ENCODE assay signal across 8 mouse cellular contexts in genomic region chr4:105157276-105158168, GRCm38 (mm10). TPM values are rescaled to one million over a fixed set of nuclear protein-coding genes. Genes with fewer than 3 reads are reported as not detected.
DNase-seq lines count a peak whose midpoint lies in the region; ATAC-seq and TF ChIP-seq lines count a peak whose summit lies in the region.

Gene Plpp3 (plus strand): TSS chr4:105157347.

- H3K4me2 ChIP-seq in lung, embryonic 15.5 days: peak within 1 kb of the TSS; percentile 73

- no peaks in the 10 kb centered on the region for H3K27me3 ChIP-seq in lung, embryonic 15.5 days

- under 1% methylated on average over 77 of the region's 77 CpGs for WGBS in lung, embryonic 15.5 days

- H3K4me3 ChIP-seq in ES-E14 (ENCODE audit: insufficient read depth in 1 of 2, low read depth in 1 of 2, low read length in 2 of 2, poor library complexity in 1 of 2, severe bottlenecking in 1 of 2): peak within 1 kb of the TSS; percentile 79 to 80
- peak within 1 kb of the TSS; percentile 87 for H3K4me3 ChIP-seq in lung, embryonic 15.5 days

- H3K27ac ChIP-seq in ES-E14 (ENCODE audit: insufficient read depth, low read depth, low read length, poor library complexity, severe bottlenecking): peak within 1 kb of the TSS; percentile 0; the same call in 1 of the 2 replicates
- peak within 1 kb of the TSS; percentile 94 for H3K27ac ChIP-seq in lung, embryonic 15.5 days

- in situ Hi-C loops in ES-E14 (cut with MboI; ENCODE audit: low sequenced_read_pairs in 2 of 2, unreplicated experiment in 2 of 2): loop anchor here (10.0 kb wide), 2 partner anchors 157 to 1067 kb away; no protein-coding TSS in a partner anchor

- no peaks in the 10 kb centered on the region for H3K9me3 ChIP-seq in ES-E14 (ENCODE audit: control insufficient read depth, insufficient read depth, low read depth, low read length)
- no peaks in the 10 kb centered on the region for H3K9me3 ChIP-seq in lung, embryonic 15.5 days

- peak; percentile 85 for ATAC-seq in frontal cortex, adult (ENCODE audit: low TSS enrichment)
- ATAC-seq in lung, embryonic 15.5 days (ENCODE audit: borderline replicate concordance, extremely low read depth, low FRiP score, low TSS enrichment): peak; percentile 88

- 0 out of 2 replicates have a peak, but pooled peaks cover 3% of the 10 kb centered on the region for H3K36me3 ChIP-seq in ES-E14 (ENCODE audit: control insufficient read depth, insufficient read depth, low read length, poor library complexity, severe bottlenecking)
- H3K36me3 ChIP-seq in lung, embryonic 15.5 days: peaks cover 7% of the 10 kb centered on the region

- H3K9ac ChIP-seq in ES-E14 (ENCODE audit: insufficient read depth, low read depth, low read length, poor library complexity, severe bottlenecking): peak within 1 kb of the TSS; percentile 77
- H3K9ac ChIP-seq in lung, embryonic 15.5 days: peak within 1 kb of the TSS; percentile 94

- DNase-seq in ES-E14 (ENCODE audit: low read depth, low spot score): no peak
- peak; percentile 30 for DNase-seq in cerebellum, adult 8-10 months
- DNase-seq in heart, postnatal 4 days: peak; percentile 85
- DNase-seq in layer of hippocampus, adult 9-11 months: peak; percentile 79
- DNase-seq in ovary, postnatal 10 days (ENCODE audit: low spot score): peak; percentile 87
- DNase-seq in thymus, postnatal 14 days: peak; percentile 60

- H3K4me1 ChIP-seq in ES-E14 (ENCODE audit: control insufficient read depth in 2 of 2, insufficient read depth in 2 of 2, low read length in 2 of 2, poor library complexity in 1 of 2): peaks cover 8 to 9% of the 10 kb centered on the region in 2 experiments
- peaks cover 17% of the 10 kb centered on the region for H3K4me1 ChIP-seq in lung, embryonic 15.5 days

TF ChIP-seq in ES-E14, 5 proteins besides CTCF, POLR2A, EP300 and RAD21:
- TF ChIP-seq ZC3H11A (IDR thresholded peaks at IDR 0.05; ENCODE audit: borderline replicate concordance, low read depth, low read length): no peak
- TF ChIP-seq HCFC1 (IDR thresholded peaks at IDR 0.05; ENCODE audit: borderline replicate concordance, insufficient read depth, low read length): peak; percentile 34; the same call in 1 of the 2 replicates

RNA-seq across cellular contexts. Expression of gene Plpp3, which starts in this region (rescaled TPM):
- total RNA-seq in ES-E14 (2012; rRNA removed): 11.8 and 13.0 TPM in 2 replicates
- 10 to 100 TPM; 46.0 to 47.7 TPM for total RNA-seq in heart, postnatal 4 days (2021)
- polyA plus RNA-seq in lung, embryonic 15.5 days (2015; fragmentation: Nextera tagmentation; extraction: Ambion mirVana): 78.4 and 85.4 TPM in 2 replicates
